Mouse (Mus musculus): Measurements from ENCODE around the gene Pold2.
A peak's percentile ranks its signal among the peaks of the same experiment; 100 is the strongest.

Pold2 gene

DNA sequence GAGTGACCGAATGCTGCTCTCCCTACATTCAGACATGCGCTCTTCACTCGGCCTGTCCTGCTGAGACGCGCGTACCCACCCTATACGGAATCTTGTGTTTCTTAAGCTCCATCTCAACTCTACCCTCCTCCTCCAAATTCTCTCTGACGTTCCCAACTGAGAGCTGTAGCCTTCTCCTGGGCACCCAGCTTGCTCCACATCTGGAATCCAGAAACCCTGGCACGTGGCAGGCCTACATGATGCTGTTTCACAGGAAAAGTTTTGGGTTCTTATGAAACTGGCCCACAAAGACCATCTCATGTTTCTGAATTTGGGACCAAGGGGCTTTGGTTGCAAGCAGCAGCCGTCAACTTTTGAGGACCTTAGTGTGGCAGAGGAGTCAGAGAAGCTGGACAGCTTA is 21.2 kb upstream of the Pold2 start:
- DNase-seq (ENCODE audit: inconsistent age in 2 of 2, low spot score in 1 of 2), result no peak

DNA sequence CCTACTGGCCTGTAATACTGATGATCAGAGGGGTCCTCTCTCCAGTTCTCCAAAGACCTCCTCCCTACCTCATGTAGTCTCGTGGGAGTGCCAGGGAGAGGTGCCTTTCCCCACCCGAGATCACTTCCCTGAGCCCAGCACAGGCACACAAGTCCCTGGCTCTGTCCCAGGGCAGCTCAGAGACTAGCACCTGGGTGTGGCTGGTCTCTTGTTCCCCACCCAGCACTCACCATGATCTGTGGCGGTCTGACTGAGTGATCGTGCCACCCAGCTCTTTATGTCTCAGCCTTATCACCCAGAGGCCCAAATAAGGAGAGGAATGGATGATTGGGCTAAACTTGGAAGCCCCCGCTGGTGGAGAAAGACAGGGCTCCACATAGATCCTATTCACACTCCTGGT is 20.4 kb upstream of the Pold2 start, which contains the start of gene Myl7:
Gene Myl7 (minus strand): TSS at position 252 of the 400 bp plus-strand sequence.
- DNase-seq (ENCODE audit: inconsistent age in 2 of 2, low spot score in 1 of 2), result no peak

DNA sequence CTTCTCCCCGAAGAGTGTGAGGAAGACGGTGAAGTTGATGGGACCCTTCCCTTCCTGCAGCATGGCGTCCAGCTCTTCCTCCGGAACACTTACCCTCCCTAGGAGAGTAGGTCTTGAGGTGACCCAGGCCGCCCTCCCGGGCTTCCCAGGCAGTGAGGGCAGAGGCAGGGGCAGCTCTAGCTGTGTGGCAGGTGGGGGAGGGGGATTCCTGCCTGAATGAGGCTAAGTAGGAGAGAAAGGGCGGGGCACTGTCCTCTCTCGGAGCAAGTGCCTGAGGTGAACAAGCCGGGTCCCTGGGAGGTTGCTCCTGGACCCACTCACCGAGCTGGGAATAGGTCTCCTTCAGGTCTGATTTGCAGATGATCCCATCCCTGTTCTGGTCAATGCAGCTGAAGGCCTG is 19.7 kb upstream of the Pold2 start:
- DNase-seq (ENCODE audit: inconsistent age in 2 of 2, low spot score in 1 of 2), result no peak

DNA sequence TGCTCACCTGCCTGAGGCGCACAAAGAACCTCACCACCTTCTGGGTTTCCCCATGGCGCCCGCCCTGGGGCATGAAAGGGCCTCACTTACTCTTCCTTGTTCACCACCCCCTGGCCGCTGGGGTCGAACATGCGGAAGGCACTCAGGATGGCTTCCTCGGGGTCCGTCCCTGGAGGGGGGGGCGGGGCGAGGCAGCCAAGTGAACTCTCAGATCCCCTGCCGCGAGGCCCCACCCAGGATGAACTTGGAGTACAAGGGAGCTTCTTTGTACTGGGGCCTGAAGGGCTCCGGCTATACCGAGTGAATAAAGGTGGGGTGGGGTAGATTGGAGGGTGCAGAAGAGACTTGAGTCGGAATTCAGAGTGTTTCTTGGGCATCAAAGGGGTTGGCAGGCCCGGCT is 19.1 kb upstream of the Pold2 start:
- DNase-seq (ENCODE audit: inconsistent age in 2 of 2, low spot score in 1 of 2), result no peak

DNA sequence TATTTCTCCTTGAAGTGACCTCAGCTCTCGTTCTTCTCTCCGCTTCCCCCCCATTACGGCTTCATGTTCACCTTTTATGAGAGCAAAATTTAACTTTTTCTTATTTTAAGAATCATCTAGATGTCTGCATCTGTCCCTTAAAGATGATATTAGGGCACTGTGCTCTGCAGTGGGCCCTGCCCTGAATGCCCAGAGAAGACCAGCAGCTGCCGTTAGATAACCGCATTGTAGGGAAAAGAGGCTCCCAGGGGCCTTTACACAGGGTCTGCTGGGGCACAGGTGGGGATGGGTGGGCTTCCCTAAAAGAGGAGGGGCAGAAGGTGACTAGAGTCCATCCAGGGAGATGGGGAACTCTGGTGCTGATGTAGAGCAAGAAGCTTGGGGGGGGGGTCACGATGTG is 15.7 kb upstream of the Pold2 start:
- DNase-seq (ENCODE audit: inconsistent age in 2 of 2, low spot score in 1 of 2), result peak in 1 of 2 experiments; percentile 16

DNA sequence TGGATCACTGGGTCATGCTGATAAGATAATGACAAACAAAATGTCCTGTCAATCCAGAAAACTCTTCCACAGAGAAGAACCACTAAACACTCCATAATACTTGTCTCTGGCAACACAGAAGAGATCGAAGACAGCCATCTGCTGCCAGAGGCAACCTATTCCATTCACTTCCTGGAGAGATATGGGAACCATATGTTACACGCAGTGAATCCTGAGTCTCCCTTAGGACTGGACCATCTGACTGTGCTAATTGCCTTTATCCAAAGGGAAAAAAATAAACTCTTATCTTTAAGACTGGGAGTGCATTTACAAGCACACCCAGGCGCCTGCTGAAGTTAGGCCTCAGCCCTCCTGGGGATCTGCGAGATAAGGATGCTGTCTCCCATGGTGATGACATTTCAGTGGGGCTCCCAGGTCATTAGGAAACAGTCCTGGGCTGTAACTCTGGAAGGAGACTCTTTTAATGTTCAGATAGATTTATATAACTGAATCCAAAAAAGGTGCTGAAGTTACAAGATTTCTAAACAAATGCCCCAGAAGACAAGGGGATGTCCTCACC is 14.8 kb upstream of the Pold2 start:
- peak in 1 of 2 experiments; percentile 33 for DNase-seq (ENCODE audit: inconsistent age in 2 of 2, low spot score in 1 of 2)

DNA sequence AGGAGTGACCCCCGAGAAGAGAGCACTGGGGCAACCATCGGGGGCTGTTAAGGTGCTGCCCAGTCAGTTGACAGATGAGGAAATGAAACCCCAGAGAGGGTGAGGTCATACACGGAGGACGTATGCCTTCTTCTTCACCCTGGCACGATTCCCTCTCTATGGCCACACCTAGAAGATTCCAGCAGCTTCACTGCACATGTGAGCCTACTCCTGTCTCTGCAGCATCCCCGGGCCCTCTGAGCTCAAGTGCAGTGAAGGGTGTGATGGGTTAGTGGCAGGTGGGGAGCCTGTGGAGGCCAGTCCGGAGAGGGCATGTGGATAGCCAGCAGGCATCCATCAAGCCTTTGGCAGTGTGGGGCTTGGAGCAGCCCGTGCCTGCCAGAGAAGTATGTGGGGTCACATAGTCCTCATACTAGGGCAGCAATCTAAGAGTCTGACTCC is 14.1 kb upstream of the Pold2 start:
- DNase-seq (ENCODE audit: inconsistent age in 2 of 2, low spot score in 1 of 2), result peak in 1 of 2 experiments; percentile 32

DNA sequence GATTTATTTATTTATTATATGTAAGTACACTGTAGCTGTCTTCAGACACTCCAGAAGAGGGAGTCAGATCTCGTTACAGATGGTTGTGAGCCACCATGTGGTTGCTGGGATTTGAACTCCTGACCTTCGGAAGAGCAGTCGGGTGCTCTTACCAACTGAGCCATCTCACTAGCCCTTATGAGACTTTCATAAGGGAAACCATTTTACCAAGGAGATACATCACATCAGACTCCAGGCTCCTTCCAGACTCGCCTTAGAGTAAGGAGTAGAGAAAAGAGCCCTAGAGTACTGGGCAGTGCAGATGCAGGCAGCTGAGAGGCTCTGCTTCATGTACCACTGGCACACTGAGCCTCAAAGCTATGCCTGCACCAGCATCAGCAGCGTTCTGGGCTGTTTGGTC is 10.5 kb upstream of the Pold2 start:
- DNase-seq (ENCODE audit: inconsistent age in 2 of 2, low spot score in 1 of 2), result peak in 1 of 2 experiments; percentile 19

DNA sequence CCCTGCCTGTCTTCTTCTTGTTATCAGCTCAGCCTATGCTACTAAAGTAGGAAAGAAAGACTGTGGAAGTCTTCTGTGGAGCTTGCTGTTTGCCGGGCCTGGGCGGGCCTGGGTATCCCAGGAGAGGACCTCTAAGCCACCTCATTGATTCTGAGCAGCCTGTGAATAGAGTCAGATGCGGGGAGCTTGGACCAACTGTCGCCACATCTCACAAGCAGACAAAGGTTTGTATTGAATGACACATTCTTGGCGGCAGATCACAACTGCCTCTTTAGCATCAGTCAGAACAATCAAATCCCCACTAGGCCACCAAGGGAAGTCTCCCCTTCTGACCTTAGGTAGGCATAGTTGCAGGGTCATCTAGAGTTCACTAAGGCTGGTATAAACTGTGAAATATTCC is 9.2 kb upstream of the Pold2 start:
- DNase-seq (ENCODE audit: inconsistent age in 2 of 2, low spot score in 1 of 2), result no peak

DNA sequence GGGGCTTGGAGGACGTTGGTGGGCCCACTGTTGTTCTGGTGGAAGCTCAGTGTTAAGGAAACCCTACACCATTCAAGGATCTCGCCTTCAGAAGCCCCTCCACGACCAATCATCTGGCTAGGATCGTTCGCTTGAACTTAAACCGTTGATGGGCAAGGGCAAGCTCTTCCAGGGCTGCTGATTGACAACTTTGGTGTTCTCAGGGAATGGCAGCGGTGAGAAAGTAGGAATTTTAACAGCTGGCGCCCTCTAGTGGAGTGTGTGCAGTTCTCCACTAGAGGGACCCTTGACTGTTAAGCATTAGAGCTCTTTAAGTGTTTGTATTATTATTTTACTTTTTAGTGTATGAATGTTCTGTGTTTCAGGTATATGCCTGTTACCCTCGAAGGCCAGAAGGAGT is 8.1 kb upstream of the Pold2 start:
- DNase-seq (ENCODE audit: inconsistent age in 2 of 2, low spot score in 1 of 2), result peak; percentile 53 to 85

DNA sequence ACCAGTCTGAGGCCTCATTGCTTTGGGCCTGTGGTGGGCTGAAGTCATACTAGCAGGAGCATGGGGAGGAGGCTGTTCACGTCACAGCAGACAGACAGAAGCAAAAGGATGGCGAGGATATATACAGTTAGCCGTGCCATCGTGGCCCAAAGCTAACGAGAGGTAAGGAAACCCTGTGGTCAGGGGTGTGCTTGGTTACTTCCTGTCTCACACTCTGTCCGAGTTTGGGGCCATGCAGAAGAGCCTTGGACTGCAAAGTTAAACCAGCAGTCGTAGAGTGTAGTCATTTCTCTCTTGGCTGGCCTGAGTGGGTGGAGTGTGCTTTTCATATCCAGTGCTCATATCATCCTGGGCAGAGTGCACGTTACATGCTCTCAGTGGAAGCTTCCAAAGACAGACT is 4.4 kb upstream of the Pold2 start:
- no peak for DNase-seq (ENCODE audit: inconsistent age in 2 of 2, low spot score in 1 of 2)

DNA sequence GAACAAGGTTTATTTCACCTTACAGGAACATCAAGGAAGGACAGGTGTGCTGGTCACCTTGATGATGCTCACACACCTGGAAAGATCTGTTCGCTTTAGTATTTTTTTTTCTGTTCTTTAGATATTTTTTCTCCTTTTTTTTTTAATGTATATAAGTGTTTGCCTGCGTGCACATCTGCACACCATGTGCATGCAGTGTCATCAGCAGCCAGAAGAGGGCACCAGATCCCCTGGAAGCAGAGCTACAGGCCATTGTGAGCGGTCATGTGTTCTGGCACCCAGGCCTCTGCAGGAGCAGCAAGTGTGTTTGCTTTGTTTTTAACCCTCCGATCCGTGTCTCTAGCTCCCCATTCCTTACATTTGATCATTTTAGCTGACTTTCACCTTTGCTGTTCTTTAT is 1.8 kb upstream of the Pold2 start:
- DNase-seq (ENCODE audit: inconsistent age in 2 of 2, low spot score in 1 of 2), result peak; percentile 49 to 77

DNA sequence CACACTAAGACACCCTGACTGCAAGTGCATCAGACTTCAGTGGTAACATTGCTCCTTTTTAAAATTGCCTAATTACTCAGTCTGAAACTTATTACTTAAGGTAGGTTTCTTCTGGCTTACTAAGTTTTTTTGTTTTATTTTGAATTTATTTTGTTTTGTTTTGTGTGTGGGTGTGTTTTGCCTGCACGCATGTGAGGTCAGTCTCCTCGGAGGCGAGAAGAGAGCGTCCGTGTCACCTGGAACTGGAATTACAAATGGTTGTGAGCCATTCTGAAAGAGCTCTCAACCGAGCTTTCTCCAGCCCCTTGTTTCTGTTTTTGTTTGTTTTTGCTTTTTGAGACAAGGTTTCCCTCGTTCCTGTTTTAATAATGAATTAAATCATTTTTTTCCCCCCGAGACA is 569 bp upstream of the Pold2 start:
- DNase-seq (ENCODE audit: inconsistent age in 2 of 2, low spot score in 1 of 2), result no peak

DNA sequence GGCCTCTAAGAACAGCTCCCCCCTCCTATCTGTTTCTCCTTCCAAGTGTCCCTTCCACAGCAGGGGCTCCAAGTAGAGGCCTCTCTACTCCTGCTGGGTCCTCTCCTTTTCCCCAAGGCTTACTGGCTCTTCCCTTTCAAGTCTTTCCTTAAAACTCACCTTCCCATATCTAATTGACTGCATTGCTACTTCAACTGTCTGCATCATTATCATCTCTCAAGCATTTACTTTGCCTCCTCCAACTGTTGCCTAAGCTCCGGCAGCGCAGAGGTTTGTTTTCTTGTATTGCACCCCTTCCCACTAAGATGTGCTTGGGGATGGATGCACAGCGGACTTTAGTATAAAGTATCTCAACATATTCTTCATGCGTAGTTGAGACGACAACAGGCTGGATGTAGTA is 671 bp downstream of the Pold2 start:
- DNase-seq (ENCODE audit: inconsistent age in 2 of 2, low spot score in 1 of 2), result peak in 1 of 2 experiments; percentile 62

DNA sequence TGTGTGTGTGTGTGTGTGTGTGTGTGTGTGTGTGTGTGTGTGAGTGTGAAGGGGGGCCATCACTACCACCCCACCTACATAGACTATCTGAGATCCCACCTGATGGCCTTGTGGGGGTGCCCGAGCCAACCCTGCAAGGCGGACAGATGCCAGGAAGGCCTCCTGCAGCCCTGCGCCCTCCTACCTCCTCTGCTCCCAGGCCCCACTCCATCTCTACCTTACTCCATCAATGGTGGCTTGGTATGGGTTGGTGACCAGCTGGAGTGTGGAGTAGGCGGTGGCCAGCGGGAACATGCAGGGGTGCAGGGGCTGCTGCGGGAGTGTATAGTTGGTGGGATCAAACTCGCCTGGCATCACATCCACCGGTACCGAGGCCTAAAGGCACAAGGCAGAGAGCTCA is 4.9 kb downstream of the Pold2 start:
- peak in 1 of 2 experiments; percentile 51 for DNase-seq (ENCODE audit: inconsistent age in 2 of 2, low spot score in 1 of 2)

DNA sequence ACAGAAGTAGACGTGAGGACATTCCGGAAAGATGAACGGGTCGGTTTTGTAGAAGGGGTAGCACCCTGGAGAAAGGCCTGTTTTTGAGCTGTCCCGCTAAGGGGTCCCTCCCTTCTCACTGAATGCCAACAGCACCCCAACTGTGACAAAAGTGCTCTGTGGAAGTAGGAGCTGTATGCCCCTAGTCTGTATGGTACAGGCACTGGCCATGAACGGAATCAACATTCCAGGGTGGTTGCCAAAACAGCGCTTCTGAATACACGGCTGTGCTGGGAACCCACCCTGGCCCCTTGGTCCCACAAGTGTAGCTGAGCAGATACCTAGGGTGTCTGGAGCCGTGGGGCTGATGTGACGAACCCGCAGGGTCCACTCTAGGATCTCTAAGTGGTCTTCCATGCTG is 5.4 kb downstream of the Pold2 start:
- DNase-seq (ENCODE audit: inconsistent age in 2 of 2, low spot score in 1 of 2), result peak; percentile 18 to 68

DNA sequence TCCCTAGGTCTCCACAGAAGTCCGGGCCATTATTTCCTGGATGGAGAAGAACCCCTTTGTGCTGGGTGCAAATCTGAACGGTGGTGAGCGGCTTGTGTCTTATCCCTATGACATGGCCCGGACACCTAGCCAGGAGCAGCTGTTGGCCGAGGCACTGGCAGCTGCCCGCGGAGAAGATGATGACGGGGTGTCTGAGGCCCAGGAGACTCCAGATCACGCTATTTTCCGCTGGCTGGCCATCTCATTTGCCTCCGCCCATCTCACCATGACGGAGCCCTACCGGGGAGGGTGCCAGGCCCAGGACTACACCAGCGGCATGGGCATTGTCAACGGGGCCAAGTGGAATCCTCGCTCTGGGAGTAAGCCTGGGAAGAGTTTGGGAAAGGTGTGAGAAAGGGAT is 8.0 kb downstream of the Pold2 start:
- DNase-seq (ENCODE audit: inconsistent age in 2 of 2, low spot score in 1 of 2), result peak in 1 of 2 experiments; percentile 42

DNA sequence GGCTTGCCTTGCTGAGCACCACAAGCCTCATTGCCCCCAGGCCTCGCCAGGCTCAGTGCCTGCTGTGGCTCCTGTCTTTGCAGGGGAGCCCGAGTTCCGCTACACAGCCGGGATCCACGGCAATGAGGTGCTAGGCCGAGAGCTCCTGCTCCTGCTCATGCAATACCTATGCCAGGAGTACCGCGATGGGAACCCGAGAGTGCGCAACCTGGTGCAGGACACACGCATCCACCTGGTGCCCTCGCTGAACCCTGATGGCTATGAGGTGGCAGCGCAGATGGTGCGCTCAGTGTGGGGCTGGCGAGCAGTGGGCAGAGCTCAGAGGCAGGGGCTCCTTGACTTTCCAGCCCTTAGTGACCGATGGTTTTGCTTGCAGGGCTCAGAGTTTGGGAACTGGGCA is 8.8 kb downstream of the Pold2 start:
- peak in 1 of 2 experiments; percentile 46 for DNase-seq (ENCODE audit: inconsistent age in 2 of 2, low spot score in 1 of 2)

DNA sequence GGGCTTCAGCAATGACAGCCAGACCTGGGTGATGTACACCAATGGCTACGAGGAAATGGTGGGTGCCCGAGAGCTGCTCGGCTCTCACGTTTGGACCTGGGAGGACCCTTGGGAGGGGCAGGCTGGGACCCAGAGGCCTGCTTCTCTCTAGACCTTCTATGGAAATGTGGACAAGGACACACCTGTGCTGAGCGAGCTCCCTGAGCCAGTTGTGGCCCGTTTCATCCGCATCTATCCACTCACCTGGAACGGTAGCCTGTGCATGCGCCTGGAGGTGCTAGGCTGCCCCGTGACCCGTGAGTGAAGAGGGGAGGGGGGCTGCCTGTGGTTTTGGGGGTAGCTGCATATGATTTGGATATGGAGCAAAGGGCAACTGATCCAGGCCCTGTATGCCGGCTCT is 9.8 kb downstream of the Pold2 start:
- DNase-seq (ENCODE audit: inconsistent age in 2 of 2, low spot score in 1 of 2), result peak in 1 of 2 experiments; percentile 28

DNA sequence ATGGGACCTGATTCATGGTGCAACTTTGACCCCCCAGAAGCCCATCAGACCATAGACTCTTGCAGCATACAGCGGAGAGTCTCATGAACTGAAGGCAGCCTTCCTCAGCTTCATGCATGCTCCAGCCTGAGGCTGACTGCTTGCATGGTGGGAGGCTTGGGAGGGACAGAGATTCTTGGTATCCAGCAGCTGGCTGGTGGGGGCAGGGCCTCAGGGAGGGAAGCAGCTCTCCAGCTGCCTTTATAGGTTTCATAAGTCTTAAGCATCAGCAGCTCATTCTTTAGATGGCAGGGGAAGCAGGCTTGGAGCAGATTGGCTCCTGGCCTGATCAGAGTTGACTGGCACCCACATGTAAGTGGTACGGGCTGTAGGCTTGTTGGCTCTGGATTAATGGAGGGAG is 10.9 kb downstream of the Pold2 start:
- DNase-seq (ENCODE audit: inconsistent age in 2 of 2, low spot score in 1 of 2), result peak in 1 of 2 experiments; percentile 28

DNA sequence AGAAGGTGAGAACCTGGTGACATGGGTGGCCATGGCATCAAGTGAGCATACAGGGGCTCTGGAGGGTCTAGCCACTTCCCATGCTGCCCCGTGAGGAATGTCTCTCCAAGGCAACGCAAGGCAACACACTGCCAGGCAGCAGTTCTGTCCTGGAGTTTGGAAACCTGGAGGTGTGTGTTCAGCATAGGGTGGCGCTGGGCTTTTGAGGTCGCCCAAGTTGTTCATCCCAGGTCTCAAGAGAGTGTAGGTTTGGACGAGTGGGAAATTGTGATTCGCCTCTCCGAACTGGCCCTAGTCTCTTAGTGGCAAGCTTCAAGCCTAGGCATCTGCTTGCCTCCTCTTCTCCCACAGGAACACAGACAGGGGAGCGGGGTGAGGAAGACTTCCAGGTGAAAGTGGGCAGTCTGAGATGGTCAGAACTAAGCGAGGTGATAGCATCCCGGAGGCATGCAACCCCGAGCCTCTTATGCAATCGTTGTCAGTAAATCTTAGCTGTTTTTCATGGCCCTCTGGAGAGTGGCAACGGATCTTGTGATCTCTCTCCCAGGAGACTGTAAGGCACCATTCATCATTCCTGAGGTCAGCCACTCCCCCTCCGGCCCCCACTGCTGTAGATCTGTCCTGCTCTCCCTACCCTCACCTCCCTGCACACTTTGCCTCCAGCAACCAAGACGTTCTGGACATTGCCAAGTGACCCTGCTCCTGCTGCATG is 15.5 kb downstream of the Pold2 start:
- peak; percentile 91 to 96 for DNase-seq (ENCODE audit: inconsistent age in 2 of 2, low spot score in 1 of 2)

DNA sequence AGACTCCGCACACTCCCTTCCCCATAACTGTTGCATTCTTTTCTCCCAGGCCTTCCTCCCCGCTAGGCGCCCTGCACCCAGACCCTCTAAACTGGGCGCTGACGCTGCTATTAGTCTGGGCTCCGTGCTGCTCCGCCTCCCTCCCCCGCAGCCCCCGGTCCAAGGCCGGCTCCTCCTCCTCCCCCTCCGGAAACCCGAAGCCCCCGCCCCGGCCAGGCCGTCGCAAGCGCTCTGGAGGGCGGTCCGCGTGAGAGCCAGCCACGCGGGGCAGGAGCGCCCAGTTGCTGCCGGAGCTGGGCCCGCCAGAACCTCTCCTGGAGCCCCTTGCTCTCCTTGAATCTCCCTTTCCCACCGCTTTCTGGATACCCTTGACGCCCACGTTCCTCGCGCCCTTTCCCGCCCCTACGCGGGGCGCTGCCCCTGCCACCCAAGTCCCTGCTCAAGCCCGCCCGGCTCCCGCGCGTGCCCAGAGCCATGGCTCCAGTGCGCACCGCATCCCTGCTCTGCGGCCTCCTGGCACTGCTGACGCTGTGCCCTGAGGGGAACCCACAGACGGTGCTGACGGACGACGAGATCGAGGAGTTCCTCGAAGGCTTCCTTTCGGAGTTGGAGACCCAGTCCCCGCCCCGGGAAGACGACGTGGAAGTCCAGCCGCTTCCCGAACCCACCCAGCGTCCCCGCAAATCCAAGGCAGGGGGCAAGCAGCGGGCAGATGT is 16.3 kb downstream of the Pold2 start, which contains the start of gene Aebp1:
Gene Aebp1 (plus strand): TSS at position 270 of the 716 bp plus-strand sequence.
- DNase-seq (ENCODE audit: inconsistent age in 2 of 2, low spot score in 1 of 2), result peak; percentile 92 to 96

All from adrenal gland, adult (tissue).